Mouse (Mus musculus): ENCODE measurements around the gene Slc1a2.

DNA sequence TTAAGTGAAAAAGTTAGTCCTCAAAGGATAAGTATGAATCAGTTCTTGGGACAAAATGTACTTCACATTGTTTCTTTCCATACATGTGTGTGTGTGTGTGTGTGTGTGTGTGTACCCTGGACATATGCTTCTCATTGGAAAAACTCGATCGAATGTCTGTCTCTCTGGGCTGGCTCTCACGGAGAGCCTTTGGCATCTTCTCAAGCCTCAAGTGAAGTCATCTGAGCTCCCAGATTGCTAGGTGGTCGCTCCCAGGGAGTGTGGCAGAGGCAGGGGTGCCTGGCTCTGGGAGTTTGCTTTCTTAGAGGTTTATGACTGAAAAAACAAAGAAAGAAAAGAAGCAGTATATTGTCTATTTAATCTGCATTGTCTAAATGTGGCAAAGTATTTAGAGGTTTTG is 36.3 kb downstream of the Slc1a2 start:
- TF ChIP-seq CTCF (IDR thresholded peaks at IDR 0.05; ENCODE audit: low read depth, low read length) (no peak), POLR2A (IDR thresholded peaks at IDR 0.05; ENCODE audit: extremely low read depth, insufficient read depth, low read length) (no peak)

All from liver, adult 2 months (tissue).